Mouse (Mus musculus): ENCODE measurements around the gene Tas2r136. TPM values are rescaled to one million over a fixed set of nuclear protein-coding genes. Genes with fewer than 3 reads are reported as not detected.

The Tas2r136 gene
- total RNA-seq (2014; rRNA removed) (not detected in 2 replicates), polyA plus RNA-seq (2015; fragmentation: Nextera tagmentation; extraction: Ambion mirVana) (not detected in 2 replicates)

DNA sequence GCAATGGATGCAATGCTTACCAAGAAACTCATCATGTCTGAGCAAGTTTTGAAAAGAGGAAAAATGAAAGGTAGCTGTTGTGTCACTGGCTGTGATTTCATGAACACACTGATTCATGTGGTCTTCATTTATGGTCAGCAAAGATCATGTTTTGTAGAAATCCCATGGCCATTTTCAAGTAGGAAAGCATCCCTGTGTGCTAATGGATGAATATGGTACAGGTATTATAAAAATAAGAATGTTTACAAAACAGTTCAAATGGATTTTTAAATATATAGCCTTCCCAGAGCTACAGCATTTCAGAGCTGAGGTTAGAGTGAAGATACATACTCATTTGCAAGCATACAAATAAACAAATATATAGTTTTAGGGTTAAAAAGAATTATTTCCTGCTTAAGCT lies at the start of gene Tas2r136:
Gene Tas2r136 (minus strand): TSS at position 101 of the 400 bp plus-strand sequence.
- H3K27ac ChIP-seq, result no peak within 1 kb of the TSS
- no peak within 1 kb of the TSS for H3K4me3 ChIP-seq (ENCODE audit: low read length)
- no peaks in the 10 kb centered on the region for H3K27me3 ChIP-seq (ENCODE audit: insufficient read depth, low read length)
- ATAC-seq (no peak), DNase-seq (ENCODE audit: low spot score) (no peak)
- H3K9ac ChIP-seq (replicated peaks; ENCODE audit: low read length), result no peak within 1 kb of the TSS
- no peaks in the 10 kb centered on the region for H3K36me3 ChIP-seq (ENCODE audit: insufficient read depth, low read length)
- no peaks in the 10 kb centered on the region for H3K4me1 ChIP-seq (ENCODE audit: insufficient read depth, low read length)
- no peaks in the 10 kb centered on the region for H3K9me3 ChIP-seq (ENCODE audit: low read length)
- TF ChIP-seq CTCF (IDR thresholded peaks at IDR 0.05; ENCODE audit: low read depth), result no peak
- H3K4me2 ChIP-seq (ENCODE audit: low read depth, low read length), result no peak within 1 kb of the TSS

DNA sequence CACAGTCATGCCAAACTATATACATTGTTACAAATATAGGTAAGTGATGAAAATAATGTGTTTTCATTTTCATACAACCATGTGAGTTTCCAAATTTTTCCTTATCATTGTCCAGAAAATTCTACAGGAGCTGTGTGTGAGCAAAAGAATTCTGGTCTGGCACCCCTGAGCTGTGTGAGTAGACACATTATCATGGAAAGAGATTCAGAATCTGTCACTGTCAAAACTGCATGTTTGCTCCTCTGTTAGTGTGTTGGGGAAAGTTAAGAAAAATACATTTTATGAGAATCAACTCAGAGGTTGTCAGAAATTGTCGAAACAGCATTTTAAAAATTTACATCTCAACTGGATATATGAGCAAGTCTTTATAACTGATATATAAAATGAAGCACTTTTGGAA lies 24.6 kb upstream of the Tas2r136 start, which contains the start of gene Tas2r117:
Gene Tas2r117 (plus strand): TSS at position 301 of the 400 bp plus-strand sequence.
- no peaks in the 10 kb centered on the region for H3K27me3 ChIP-seq (ENCODE audit: insufficient read depth, low read length)
- ATAC-seq, result no peak
- TF ChIP-seq CTCF (IDR thresholded peaks at IDR 0.05; ENCODE audit: low read depth), result no peak
- no peak within 1 kb of the TSS for H3K4me2 ChIP-seq (ENCODE audit: low read depth, low read length)
- no peak within 1 kb of the TSS for H3K27ac ChIP-seq
- no peak for DNase-seq (ENCODE audit: low spot score)
- no peak within 1 kb of the TSS for H3K4me3 ChIP-seq (ENCODE audit: low read length)
- H3K9me3 ChIP-seq (ENCODE audit: low read length), result no peaks in the 10 kb centered on the region
- no peaks in the 10 kb centered on the region for H3K36me3 ChIP-seq (ENCODE audit: insufficient read depth, low read length)
- no peaks in the 10 kb centered on the region for H3K4me1 ChIP-seq (ENCODE audit: insufficient read depth, low read length)
- 78% methylated on average over 1 of the region's 1 CpGs for WGBS
- H3K9ac ChIP-seq (replicated peaks; ENCODE audit: low read length), result no peak within 1 kb of the TSS

DNA sequence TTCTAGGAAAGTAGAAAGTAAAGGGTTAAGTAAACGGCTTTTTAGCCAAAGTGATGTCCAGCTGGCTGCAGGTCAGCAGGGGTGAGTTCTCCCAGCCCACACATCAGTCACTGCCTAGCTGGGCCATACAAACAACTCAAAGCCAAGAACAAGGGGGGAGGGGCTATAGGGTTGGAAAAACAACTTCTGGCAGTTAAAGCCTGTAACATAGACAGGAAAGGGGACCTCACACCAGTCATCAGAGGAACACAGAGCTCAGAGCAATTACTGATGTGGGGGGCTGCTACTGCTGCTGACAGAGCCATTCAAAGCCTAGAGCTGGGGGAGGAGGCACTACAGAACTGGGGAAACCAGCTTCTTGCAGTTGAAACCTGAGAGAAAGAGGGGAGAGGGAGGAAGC lies 17.4 kb upstream of the Tas2r136 start:
- Histone ChIP-seq H3K27me3 (ENCODE audit: insufficient read depth, low read length) (no peaks in the 10 kb centered on the region), H3K27ac (no peak overlapping the region), H3K9ac (replicated peaks; ENCODE audit: low read length) (no peak overlapping the region), H3K36me3 (ENCODE audit: insufficient read depth, low read length) (no peaks in the 10 kb centered on the region), H3K9me3 (ENCODE audit: low read length) (peaks cover 14% of the 10 kb centered on the region; the same call in 1 of the 2 replicates), H3K4me2 (ENCODE audit: low read depth, low read length) (no peak overlapping the region), H3K4me1 (ENCODE audit: insufficient read depth, low read length) (no peaks in the 10 kb centered on the region), H3K4me3 (ENCODE audit: low read length) (no peak overlapping the region)
- no peak for DNase-seq (ENCODE audit: low spot score)
- no peak for ATAC-seq
- WGBS, result 35% methylated on average over 1 of the region's 1 CpGs
- TF ChIP-seq CTCF (IDR thresholded peaks at IDR 0.05; ENCODE audit: low read depth), result no peak

DNA sequence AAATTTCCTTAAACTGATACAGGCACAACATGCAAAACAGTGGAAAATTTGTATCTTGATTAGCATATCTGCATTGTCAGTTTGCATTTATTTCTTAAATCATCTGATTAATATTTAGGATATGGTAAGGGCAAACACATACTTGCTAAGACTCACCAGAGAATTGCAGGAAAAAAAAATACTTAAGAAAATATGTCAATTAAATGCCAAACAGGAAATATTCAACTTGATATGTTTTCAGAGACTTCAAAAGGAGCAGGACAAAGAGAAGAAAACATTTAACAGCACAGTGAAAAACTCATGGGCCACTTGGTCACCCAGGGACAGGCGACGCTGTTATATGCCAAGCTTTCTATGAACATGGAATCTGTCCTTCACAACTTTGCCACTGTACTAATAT lies 16.1 kb downstream of the Tas2r136 start, which contains the start of gene Tas2r102:
Gene Tas2r102 (plus strand): TSS at position 301 of the 400 bp plus-strand sequence.
- Histone ChIP-seq H3K27me3 (ENCODE audit: insufficient read depth, low read length) (no peaks in the 10 kb centered on the region), H3K9ac (replicated peaks; ENCODE audit: low read length) (no peak within 1 kb of the TSS), H3K9me3 (ENCODE audit: low read length) (no peaks in the 10 kb centered on the region), H3K4me2 (ENCODE audit: low read depth, low read length) (no peak within 1 kb of the TSS), H3K36me3 (ENCODE audit: insufficient read depth, low read length) (no peaks in the 10 kb centered on the region), H3K27ac (no peak within 1 kb of the TSS), H3K4me1 (ENCODE audit: insufficient read depth, low read length) (no peaks in the 10 kb centered on the region), H3K4me3 (ENCODE audit: low read length) (no peak within 1 kb of the TSS)
- TF ChIP-seq CTCF (IDR thresholded peaks at IDR 0.05; ENCODE audit: low read depth), result no peak
- ATAC-seq, result no peak
- WGBS, result 92% methylated on average over 2 of the region's 2 CpGs
- DNase-seq (ENCODE audit: low spot score), result no peak

DNA sequence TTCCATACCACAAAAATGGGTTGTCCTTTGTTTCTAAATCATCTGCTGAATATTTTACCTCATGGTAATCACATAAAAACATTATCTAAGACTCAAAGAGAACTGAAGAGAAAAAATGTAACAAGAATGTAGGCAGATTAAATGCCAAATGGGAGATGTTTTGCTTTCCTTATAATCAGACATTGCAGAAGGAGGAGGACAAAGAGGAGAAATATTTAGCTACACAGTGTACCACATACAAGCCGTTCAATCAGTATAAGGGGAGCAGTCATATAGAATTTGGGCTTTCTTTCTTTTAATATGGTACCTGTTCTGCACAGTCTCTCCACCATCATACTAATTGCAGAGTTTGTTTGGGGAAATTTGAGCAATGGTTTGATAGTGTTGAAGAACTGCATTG lies 23.5 kb downstream of the Tas2r136 start, which contains the start of gene Tas2r124:
Gene Tas2r124 (plus strand): TSS at position 301 of the 400 bp plus-strand sequence.
- WGBS, result 82% methylated on average over 1 of the region's 1 CpGs
- Histone ChIP-seq H3K36me3 (ENCODE audit: insufficient read depth, low read length) (no peaks in the 10 kb centered on the region), H3K9ac (replicated peaks; ENCODE audit: low read length) (no peak within 1 kb of the TSS), H3K27me3 (ENCODE audit: insufficient read depth, low read length) (no peaks in the 10 kb centered on the region), H3K4me2 (ENCODE audit: low read depth, low read length) (no peak within 1 kb of the TSS), H3K27ac (no peak within 1 kb of the TSS), H3K4me3 (ENCODE audit: low read length) (no peak within 1 kb of the TSS), H3K4me1 (ENCODE audit: insufficient read depth, low read length) (no peaks in the 10 kb centered on the region), H3K9me3 (ENCODE audit: low read length) (no peaks in the 10 kb centered on the region)
- ATAC-seq, result no peak
- no peak for DNase-seq (ENCODE audit: low spot score)
- no peak for TF ChIP-seq CTCF (IDR thresholded peaks at IDR 0.05; ENCODE audit: low read depth)

DNA sequence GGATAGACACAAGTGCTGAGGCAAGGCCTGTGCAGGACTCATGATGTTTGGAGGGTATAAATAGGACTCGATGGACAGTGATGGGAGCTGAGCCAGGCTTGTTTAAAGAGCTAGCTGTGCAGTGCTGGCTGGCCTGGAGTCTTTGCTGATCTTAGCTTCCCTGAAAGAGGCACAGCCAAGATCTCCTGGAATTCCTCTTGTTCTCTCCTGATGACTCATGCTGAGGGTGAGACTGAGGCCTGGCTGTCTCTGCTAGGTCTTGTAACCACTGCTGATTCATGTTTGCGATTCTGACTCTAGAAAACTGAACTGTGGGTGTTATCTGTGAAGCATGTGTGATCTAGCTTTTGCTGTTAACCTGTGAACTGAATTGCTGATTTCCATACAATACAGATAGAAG lies 27.8 kb downstream of the Tas2r136 start:
- no peak for DNase-seq (ENCODE audit: low spot score)
- Histone ChIP-seq H3K36me3 (ENCODE audit: insufficient read depth, low read length) (no peaks in the 10 kb centered on the region), H3K27me3 (ENCODE audit: insufficient read depth, low read length) (no peaks in the 10 kb centered on the region), H3K9ac (replicated peaks; ENCODE audit: low read length) (no peak overlapping the region), H3K4me2 (ENCODE audit: low read depth, low read length) (no peak overlapping the region), H3K27ac (no peak overlapping the region), H3K4me1 (ENCODE audit: insufficient read depth, low read length) (no peaks in the 10 kb centered on the region), H3K4me3 (ENCODE audit: low read length) (no peak overlapping the region), H3K9me3 (ENCODE audit: low read length) (0 out of 2 replicates have a peak, but pooled peaks cover 2% of the 10 kb centered on the region)
- WGBS, result 86% methylated on average over 2 of the region's 2 CpGs
- no peak for TF ChIP-seq CTCF (IDR thresholded peaks at IDR 0.05; ENCODE audit: low read depth)
- no peak for ATAC-seq

DNA sequence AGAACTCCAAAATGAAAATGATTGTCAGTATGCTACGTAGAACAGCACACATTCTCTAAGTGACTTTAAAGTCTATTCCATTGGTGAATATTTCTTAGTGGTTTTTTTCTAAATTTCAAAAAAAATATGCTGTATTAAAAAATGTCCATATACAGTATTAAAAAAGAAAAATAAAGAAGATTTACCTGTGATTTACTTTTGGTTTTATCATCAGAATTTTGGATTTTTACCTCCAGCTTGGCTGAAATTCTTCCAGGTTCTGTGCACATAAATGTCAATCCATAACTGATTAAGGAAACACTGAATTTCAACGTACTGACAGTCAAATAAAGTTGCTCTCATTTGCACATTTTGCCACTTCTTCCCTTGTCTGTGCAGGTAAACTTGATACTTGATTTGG lies 40.0 kb downstream of the Tas2r136 start, which contains the start of gene Tas2r115:
Gene Tas2r115 (minus strand): TSS at position 101 of the 400 bp plus-strand sequence.
- Histone ChIP-seq H3K27ac (no peak within 1 kb of the TSS), H3K9me3 (ENCODE audit: low read length) (no peaks in the 10 kb centered on the region), H3K4me3 (ENCODE audit: low read length) (no peak within 1 kb of the TSS), H3K4me1 (ENCODE audit: insufficient read depth, low read length) (no peaks in the 10 kb centered on the region), H3K4me2 (ENCODE audit: low read depth, low read length) (no peak within 1 kb of the TSS), H3K36me3 (ENCODE audit: insufficient read depth, low read length) (no peaks in the 10 kb centered on the region), H3K9ac (replicated peaks; ENCODE audit: low read length) (no peak within 1 kb of the TSS), H3K27me3 (ENCODE audit: insufficient read depth, low read length) (no peaks in the 10 kb centered on the region)
- WGBS, result 72% methylated on average over 2 of the region's 2 CpGs
- TF ChIP-seq CTCF (IDR thresholded peaks at IDR 0.05; ENCODE audit: low read depth), result no peak
- DNase-seq (ENCODE audit: low spot score) (no peak), ATAC-seq (no peak)

Other genes starting within 250 kb of the Tas2r136 start
- not detected in 2 replicates for gene Prh1, start 208.4 kb downstream of the Tas2r136 start, total RNA-seq (2014; rRNA removed)
- gene Prh1, start 208.4 kb downstream of the Tas2r136 start, polyA plus RNA-seq (2015; fragmentation: Nextera tagmentation; extraction: Ambion mirVana), result not detected in 2 replicates
- not detected in 2 replicates for gene Prp2, start 182.2 kb downstream of the Tas2r136 start, total RNA-seq (2014; rRNA removed)
- gene Prp2, start 182.2 kb downstream of the Tas2r136 start, polyA plus RNA-seq (2015; fragmentation: Nextera tagmentation; extraction: Ambion mirVana), result not detected in 2 replicates
- gene A630073D07Rik, start 126.6 kb downstream of the Tas2r136 start, total RNA-seq (2014; rRNA removed), result not detected in 2 replicates
- gene A630073D07Rik, start 126.6 kb downstream of the Tas2r136 start, polyA plus RNA-seq (2015; fragmentation: Nextera tagmentation; extraction: Ambion mirVana), result not detected in 2 replicates
- gene Tas2r120, start 121.2 kb downstream of the Tas2r136 start, total RNA-seq (2014; rRNA removed), result not detected in 2 replicates
- gene Tas2r120, start 121.2 kb downstream of the Tas2r136 start, polyA plus RNA-seq (2015; fragmentation: Nextera tagmentation; extraction: Ambion mirVana), result not detected in 2 replicates
- gene Tas2r121, start 77.2 kb downstream of the Tas2r136 start, total RNA-seq (2014; rRNA removed), result not detected in 2 replicates
- not detected in 2 replicates for gene Tas2r121, start 77.2 kb downstream of the Tas2r136 start, polyA plus RNA-seq (2015; fragmentation: Nextera tagmentation; extraction: Ambion mirVana)
- not detected in 2 replicates for gene Tas2r122, start 66.2 kb downstream of the Tas2r136 start, total RNA-seq (2014; rRNA removed)
- gene Tas2r122, start 66.2 kb downstream of the Tas2r136 start, polyA plus RNA-seq (2015; fragmentation: Nextera tagmentation; extraction: Ambion mirVana), result not detected in 2 replicates
- not detected in 2 replicates for gene Tas2r115, start 40.1 kb downstream of the Tas2r136 start, total RNA-seq (2014; rRNA removed)
- gene Tas2r115, start 40.1 kb downstream of the Tas2r136 start, polyA plus RNA-seq (2015; fragmentation: Nextera tagmentation; extraction: Ambion mirVana), result not detected in 2 replicates
- gene Tas2r124, start 23.4 kb downstream of the Tas2r136 start, total RNA-seq (2014; rRNA removed), result not detected in 2 replicates
- gene Tas2r124, start 23.4 kb downstream of the Tas2r136 start, polyA plus RNA-seq (2015; fragmentation: Nextera tagmentation; extraction: Ambion mirVana), result not detected in 2 replicates
- not detected in 2 replicates for gene Tas2r102, start 16.0 kb downstream of the Tas2r136 start, total RNA-seq (2014; rRNA removed)
- not detected in 2 replicates for gene Tas2r102, start 16.0 kb downstream of the Tas2r136 start, polyA plus RNA-seq (2015; fragmentation: Nextera tagmentation; extraction: Ambion mirVana)
- not detected in 2 replicates for gene Tas2r117, start 24.7 kb upstream of the Tas2r136 start, total RNA-seq (2014; rRNA removed)
- not detected in 2 replicates for gene Tas2r117, start 24.7 kb upstream of the Tas2r136 start, polyA plus RNA-seq (2015; fragmentation: Nextera tagmentation; extraction: Ambion mirVana)
- gene Tas2r123, start 69.0 kb upstream of the Tas2r136 start, total RNA-seq (2014; rRNA removed), result not detected in 2 replicates
- not detected in 2 replicates for gene Tas2r123, start 69.0 kb upstream of the Tas2r136 start, polyA plus RNA-seq (2015; fragmentation: Nextera tagmentation; extraction: Ambion mirVana)
- not detected in 2 replicates for gene Tas2r116, start 77.3 kb upstream of the Tas2r136 start, total RNA-seq (2014; rRNA removed)
- gene Tas2r116, start 77.3 kb upstream of the Tas2r136 start, polyA plus RNA-seq (2015; fragmentation: Nextera tagmentation; extraction: Ambion mirVana), result not detected in 2 replicates
- gene Tas2r110, start 89.8 kb upstream of the Tas2r136 start, total RNA-seq (2014; rRNA removed), result not detected in 2 replicates
- gene Tas2r110, start 89.8 kb upstream of the Tas2r136 start, polyA plus RNA-seq (2015; fragmentation: Nextera tagmentation; extraction: Ambion mirVana), result not detected in 2 replicates
- not detected in 2 replicates for gene Tas2r113, start 114.8 kb upstream of the Tas2r136 start, total RNA-seq (2014; rRNA removed)
- gene Tas2r113, start 114.8 kb upstream of the Tas2r136 start, polyA plus RNA-seq (2015; fragmentation: Nextera tagmentation; extraction: Ambion mirVana), result not detected in 2 replicates
- gene Tas2r125, start 131.5 kb upstream of the Tas2r136 start, total RNA-seq (2014; rRNA removed), result not detected in 2 replicates
- gene Tas2r125, start 131.5 kb upstream of the Tas2r136 start, polyA plus RNA-seq (2015; fragmentation: Nextera tagmentation; extraction: Ambion mirVana), result not detected in 2 replicates
- not detected in 2 replicates for gene Tas2r129, start 172.9 kb upstream of the Tas2r136 start, total RNA-seq (2014; rRNA removed)
- not detected in 2 replicates for gene Tas2r129, start 172.9 kb upstream of the Tas2r136 start, polyA plus RNA-seq (2015; fragmentation: Nextera tagmentation; extraction: Ambion mirVana)
- not detected in 2 replicates for gene Tas2r131, start 179.8 kb upstream of the Tas2r136 start, total RNA-seq (2014; rRNA removed)
- gene Tas2r131, start 179.8 kb upstream of the Tas2r136 start, polyA plus RNA-seq (2015; fragmentation: Nextera tagmentation; extraction: Ambion mirVana), result not detected in 2 replicates
- gene Tas2r109, start 202.8 kb upstream of the Tas2r136 start, total RNA-seq (2014; rRNA removed), result not detected in 2 replicates
- gene Tas2r109, start 202.8 kb upstream of the Tas2r136 start, polyA plus RNA-seq (2015; fragmentation: Nextera tagmentation; extraction: Ambion mirVana), result not detected in 2 replicates

Measured in hindbrain, postnatal 0 days (tissue).